Mouse (Mus musculus) layer of hippocampus, adult 9-10 months (tissue): ENCODE results near the gene Ssxb5.
"Not testable (repeated sequence)": the region's sequence is repeated elsewhere in the genome, so short reads cannot be mapped to it uniquely, and the experiment has no call there.

Experiments
- DNase-seq: peaks from one replicate; pipeline ENCODE4 v3.0.0; 2022; ENCODE audit warnings: low spot score

The Ssxb5 gene

DNA sequence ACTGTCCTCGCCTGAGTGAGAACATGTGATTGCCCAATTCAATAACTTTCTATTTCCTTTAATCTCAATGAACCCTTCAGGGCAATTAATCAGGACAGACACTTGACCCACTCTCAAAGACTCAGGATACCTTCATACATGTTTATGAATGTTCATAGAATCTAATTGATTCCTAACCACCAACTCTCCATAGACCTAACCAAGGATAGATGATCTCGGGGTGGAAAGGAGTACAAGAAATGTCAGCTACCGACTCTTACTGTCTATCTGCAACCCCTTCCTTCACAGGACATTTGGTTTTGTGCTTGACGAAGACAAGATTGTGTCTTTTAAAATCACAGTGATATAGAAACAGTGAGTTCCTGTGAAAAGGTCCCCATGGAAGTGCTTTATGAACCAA is at the start of gene Ssxb5:
Gene Ssxb5, plus strand, starts transcription at position 301 of the 400 bp plus-strand sequence.
- not testable (repeated sequence) for DNase-seq

DNA sequence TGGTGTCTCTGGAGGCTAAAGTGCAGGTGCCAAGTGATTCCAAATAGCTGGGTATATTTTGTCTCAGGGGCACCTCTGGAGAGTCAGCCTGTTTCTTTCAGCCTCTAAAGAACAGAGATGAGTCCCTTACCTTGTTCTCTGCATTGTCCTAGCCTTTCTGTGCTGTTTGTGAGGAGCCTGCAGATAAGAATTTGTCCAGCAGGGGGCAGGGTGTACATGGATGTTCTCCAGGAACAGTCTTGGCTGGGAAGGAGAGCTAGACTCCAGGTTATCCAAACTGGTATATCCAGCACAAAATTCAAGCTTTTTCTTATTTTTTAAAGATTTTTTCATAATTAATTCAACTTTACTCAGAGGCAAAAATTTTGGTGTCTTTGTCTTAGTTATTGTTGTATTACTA is 28.6 kb downstream of the Ssxb5 start:
- peak; percentile 50 for DNase-seq

DNA sequence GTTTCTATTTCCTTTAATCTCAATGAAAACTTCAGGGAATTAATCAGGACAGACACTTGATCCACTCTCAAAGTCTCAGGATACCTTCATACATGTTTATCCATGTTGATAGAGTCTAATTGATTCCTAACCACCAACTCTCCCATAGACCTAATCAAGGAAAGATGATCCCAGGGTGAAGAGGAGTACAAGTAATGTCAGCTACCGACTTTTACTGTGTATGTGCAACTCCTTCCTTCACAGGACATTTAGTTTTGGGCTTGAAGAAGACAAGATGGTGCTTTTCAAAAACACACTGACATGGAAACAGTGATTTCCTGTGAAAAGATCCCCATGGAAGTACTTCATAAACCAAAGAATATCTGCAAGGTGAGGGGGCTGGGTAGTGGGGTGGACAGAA is 40.2 kb downstream of the Ssxb5 start, which contains the start of gene Gm6592:
Gene Gm6592, plus strand, starts transcription at position 301 of the 400 bp plus-strand sequence.
- no peak for DNase-seq

DNA sequence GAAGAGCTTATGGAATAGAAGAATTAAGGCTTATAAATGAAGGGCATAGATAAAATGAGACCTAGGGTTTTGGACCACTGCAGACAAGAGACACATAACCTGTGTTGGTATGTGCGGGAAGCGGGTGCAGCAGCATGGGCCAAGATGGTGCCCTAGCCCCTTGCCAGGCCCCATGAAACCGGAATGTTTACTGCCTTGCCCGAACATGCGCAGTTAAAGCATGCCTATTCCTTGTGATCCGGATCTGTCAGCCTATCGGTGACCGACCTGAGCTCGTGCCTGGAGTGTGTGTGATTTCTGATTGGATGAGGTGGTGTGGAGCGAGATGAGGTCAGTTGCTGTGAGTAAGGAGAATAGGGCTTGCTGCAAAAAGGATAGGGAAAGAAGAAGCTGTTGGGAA is 49.0 kb downstream of the Ssxb5 start:
- DNase-seq: no peak
